Mouse (Mus musculus) stomach, postnatal 0 days (tissue): Measurements from ENCODE around the gene Mtrf1. TPM values are rescaled to one million over a fixed set of nuclear protein-coding genes. Genes with fewer than 3 reads are reported as not detected.
"Not testable (repeated sequence)": the region's sequence is repeated elsewhere in the genome, so short reads cannot be mapped to it uniquely, and the experiment has no call there.

ENCODE experiments used
- ATAC-seq: fragments of 200-750 bp; cut with Nextera tagmentation; 2 replicates; pipeline ENCODE4 v1.8.0; 2017; ENCODE audit not compliant: low FRiP score, low TSS enrichment
- DNase-seq: peaks from one replicate; pipeline ENCODE4 v3.0.0-alpha.2; 2016; ENCODE audit warnings: low spot score
- H3K27ac ChIP-seq: fragments of 300-500 bp; sonication (generic); replicated peaks from 2 replicates; pipeline ENCODE4 v1.5.1; 2014; ENCODE audit warnings: mild to moderate bottlenecking, control low read depth
- H3K27me3 ChIP-seq: fragments of 300-500 bp; sonication (generic); 2 replicates; pipeline ENCODE4 v1.6.1; 2014; ENCODE audit warnings: low read length; ENCODE audit not compliant: control insufficient read depth, insufficient read depth
- H3K36me3 ChIP-seq: fragments of 300-500 bp; sonication (generic); 2 replicates; pipeline ENCODE4 v1.6.1; 2014; ENCODE audit warnings: low read length, mixed read lengths; ENCODE audit not compliant: control insufficient read depth, insufficient read depth
- H3K4me1 ChIP-seq: fragments of 300-500 bp; sonication (generic); replicated peaks from 2 replicates; pipeline ENCODE4 v1.6.1; 2014; ENCODE audit warnings: antibody characterized with exemption; ENCODE audit not compliant: control insufficient read depth, insufficient read depth
- H3K4me2 ChIP-seq: fragments of 300-500 bp; sonication (generic); replicated peaks from 2 replicates; pipeline ENCODE4 v1.6.1; 2014; ENCODE audit warnings: low read depth, mild to moderate bottlenecking, control low read depth, moderate library complexity
- H3K4me3 ChIP-seq: fragments of 300-500 bp; sonication (generic); 2 replicates; pipeline ENCODE4 v1.5.1; 2014; ENCODE audit warnings: low read depth, low read length, control low read depth
- H3K9ac ChIP-seq: fragments of 300-500 bp; sonication (generic); 2 replicates; pipeline ENCODE4 v1.6.1; 2014; ENCODE audit warnings: mild to moderate bottlenecking, low read length, control low read depth, mixed read lengths
- H3K9me3 ChIP-seq: fragments of 300-500 bp; sonication (generic); 2 replicates; pipeline ENCODE4 v1.6.1; 2016; ENCODE audit warnings: low read length; ENCODE audit not compliant: control insufficient read depth
- CTCF ChIP-seq: IDR thresholded peaks from 2 replicates; pipeline ENCODE4 v1.5.1; 2016; ENCODE audit warnings: antibody characterized with exemption, low read depth, mild to moderate bottlenecking, moderate library complexity
- EP300 ChIP-seq: optimal IDR thresholded peaks from 2 replicates; pipeline ENCODE3; 2016; ENCODE audit warnings: antibody characterized with exemption
- WGBS: fragments of 180-500 bp; shearing (Covaris S2); extraction: QIAGEN DNeasy Blood & Tissue Kit; methylation state at CpG from one replicate; pipeline ENCODE4 v1.1.7; 2014; 5-methylcytosine and 5-hydroxymethylcytosine counted together
- polyA plus RNA-seq: library from polyadenylated mRNA; unstranded; fragments of >200 nt; fragmentation: Nextera tagmentation; extraction: Ambion mirVana; gene quantifications from 2 replicates; pipeline ENCODE4 v1.2.1, GENCODE M21; 2015

The Mtrf1 gene
- polyA plus RNA-seq, 1 experiment from 2014 or later = 6.8 TPM

GRCm38 (mm10) chr14:79413121-79413520 lies 15.5 kb downstream of the Mtrf1 start:
- no peaks in the 10 kb centered on the region for H3K36me3 ChIP-seq
- no peak overlapping the region for H3K9ac ChIP-seq
- no peak overlapping the region for H3K4me3 ChIP-seq
- TF ChIP-seq CTCF (no peak), EP300 (no peak)
- ATAC-seq = no peak
- H3K9me3 ChIP-seq = no peaks in the 10 kb centered on the region
- no peak for DNase-seq
- no peaks in the 10 kb centered on the region for H3K27me3 ChIP-seq
- no peaks in the 10 kb centered on the region for H3K4me1 ChIP-seq
- WGBS = 84% methylated on average over 6 of the region's 6 CpGs
- no peak overlapping the region for H3K27ac ChIP-seq
- no peak overlapping the region for H3K4me2 ChIP-seq

GRCm38 (mm10) chr14:79420083-79420685 lies 22.6 kb downstream of the Mtrf1 start:
- H3K9me3 ChIP-seq = no peaks in the 10 kb centered on the region
- no peaks in the 10 kb centered on the region; the same call in 1 of the 2 replicates for H3K36me3 ChIP-seq
- DNase-seq (no peak), ATAC-seq (no peak)
- no peak overlapping the region for H3K4me3 ChIP-seq
- H3K9ac ChIP-seq = no peak overlapping the region
- no peak overlapping the region for H3K27ac ChIP-seq
- no peaks in the 10 kb centered on the region for H3K27me3 ChIP-seq
- WGBS = 61% methylated on average over 20 of the region's 20 CpGs
- H3K4me2 ChIP-seq = no peak overlapping the region
- no peaks in the 10 kb centered on the region for H3K4me1 ChIP-seq
- TF ChIP-seq CTCF = no peak
- TF ChIP-seq EP300 = no peak

- H3K4me3 ChIP-seq = peak within 1 kb of the TSS; percentile 32
- TF ChIP-seq EP300 = no peak
- no peak for TF ChIP-seq CTCF
- H3K27ac ChIP-seq = peak within 1 kb of the TSS; percentile 78
- DNase-seq (peak; percentile 97), ATAC-seq (peak; percentile 100)
- H3K9ac ChIP-seq = peak within 1 kb of the TSS; percentile 41
- no peaks in the 10 kb centered on the region; the same call in 1 of the 2 replicates for H3K9me3 ChIP-seq
- peak within 1 kb of the TSS; percentile 47 for H3K4me2 ChIP-seq
- WGBS = 1% methylated on average over 44 of the region's 44 CpGs
- no peaks in the 10 kb centered on the region for H3K27me3 ChIP-seq
- no peaks in the 10 kb centered on the region for H3K36me3 ChIP-seq
- H3K4me1 ChIP-seq = no peaks in the 10 kb centered on the region
Observed at GRCm38 (mm10) chr14:79425979-79426729, 28.6 kb downstream of the Mtrf1 start, which contains the start of gene Kbtbd7. Gene Kbtbd7, plus strand, starts transcription at chr14:79426511.

GRCm38 (mm10) chr14:79426730-79427365 lies 29.3 kb downstream of the Mtrf1 start:
- not testable (repeated sequence) for DNase-seq, H3K9me3 ChIP-seq, H3K4me1 ChIP-seq, H3K27me3 ChIP-seq, H3K36me3 ChIP-seq
- Histone ChIP-seq H3K4me3 (peak overlapping the region; percentile 32), H3K27ac (peak overlapping the region; percentile 78), H3K4me2 (peak overlapping the region; percentile 47), H3K9ac (peak overlapping the region; percentile 41)
- peak; percentile 43; the same call in 1 of the 2 replicates for ATAC-seq
- 100% methylated on average over 2 of the region's 59 CpGs for WGBS

GRCm38 (mm10) chr14:79434068-79434467 lies 36.5 kb downstream of the Mtrf1 start:
- Histone ChIP-seq H3K9me3 (no peaks in the 10 kb centered on the region), H3K4me1 (no peaks in the 10 kb centered on the region), H3K36me3 (no peaks in the 10 kb centered on the region), H3K27ac (no peak overlapping the region), H3K9ac (no peak overlapping the region), H3K27me3 (no peaks in the 10 kb centered on the region), H3K4me3 (no peak overlapping the region), H3K4me2 (no peak overlapping the region)
- no peak for DNase-seq
- no peak for TF ChIP-seq EP300
- TF ChIP-seq CTCF = no peak
- WGBS = 80% methylated on average over 1 of the region's 1 CpGs
- no peak for ATAC-seq

- no peak overlapping the region for H3K27ac ChIP-seq
- H3K9ac ChIP-seq = no peak overlapping the region
- H3K4me1 ChIP-seq = no peaks in the 10 kb centered on the region
- no peaks in the 10 kb centered on the region for H3K27me3 ChIP-seq
- no peaks in the 10 kb centered on the region for H3K36me3 ChIP-seq
- no peak overlapping the region for H3K4me2 ChIP-seq
- no peak for DNase-seq
- TF ChIP-seq CTCF (no peak), EP300 (no peak)
- 84% methylated on average over 2 of the region's 2 CpGs for WGBS
- H3K4me3 ChIP-seq = no peak overlapping the region
- H3K9me3 ChIP-seq = no peaks in the 10 kb centered on the region
- no peak for ATAC-seq
Observed at GRCm38 (mm10) chr14:79440655-79441054, 43.1 kb downstream of the Mtrf1 start.
